Mouse (Mus musculus): Measurements from ENCODE around the gene Gpr183. TPM values are rescaled to one million over a fixed set of nuclear protein-coding genes. Genes with fewer than 3 reads are reported as not detected.

The Gpr183 gene
- polyA plus RNA-seq, 1 experiment from 2014 or later: 3.5 TPM

DNA sequence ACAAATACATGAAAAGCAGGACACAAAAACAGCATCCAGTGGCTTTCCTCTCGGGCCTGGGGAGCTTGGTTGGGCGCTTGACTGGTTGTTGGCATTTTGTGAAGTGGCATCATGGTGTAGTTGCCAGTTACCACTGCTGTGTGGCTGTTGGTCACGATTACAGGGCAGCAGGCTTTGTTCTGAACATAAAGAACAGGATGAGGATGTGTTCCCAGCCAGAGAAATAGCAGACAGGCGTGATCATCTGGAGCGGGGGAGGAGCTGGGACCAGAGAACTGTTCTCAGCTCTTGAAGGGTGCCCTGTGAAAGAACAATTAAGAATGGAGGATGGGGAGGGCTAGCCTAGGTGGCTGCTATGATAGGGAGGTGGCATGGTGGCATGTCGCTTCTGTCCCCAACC lies 38.1 kb downstream of the Gpr183 start:
- Histone ChIP-seq H3K4me2 (replicated peaks) (no peak overlapping the region), H3K36me3 (no peaks in the 10 kb centered on the region), H3K4me1 (no peaks in the 10 kb centered on the region), H3K27me3 (no peaks in the 10 kb centered on the region), H3K9ac (no peak overlapping the region), H3K27ac (no peak overlapping the region), H3K4me3 (no peak overlapping the region), H3K9me3 (no peaks in the 10 kb centered on the region)
- ATAC-seq (ENCODE audit: insufficient number of reproducible peaks, insufficient read depth, low FRiP score, low TSS enrichment): no peak
- WGBS: 86% methylated on average over 6 of the region's 6 CpGs

- Histone ChIP-seq H3K27me3 (no peaks in the 10 kb centered on the region), H3K27ac (no peak overlapping the region), H3K36me3 (no peaks in the 10 kb centered on the region; the same call in 1 of the 2 replicates), H3K9me3 (no peaks in the 10 kb centered on the region), H3K4me1 (peaks cover 7% of the 10 kb centered on the region; the same call in 1 of the 2 replicates), H3K4me2 (replicated peaks) (no peak overlapping the region), H3K9ac (no peak overlapping the region), H3K4me3 (no peak overlapping the region)
- WGBS: 83% methylated on average over 6 of the region's 6 CpGs
- ATAC-seq (ENCODE audit: insufficient number of reproducible peaks, insufficient read depth, low FRiP score, low TSS enrichment): no peak
Measured at GRCm38 (mm10) chr14:121924876-121925275, 40.1 kb downstream of the Gpr183 start.

DNA sequence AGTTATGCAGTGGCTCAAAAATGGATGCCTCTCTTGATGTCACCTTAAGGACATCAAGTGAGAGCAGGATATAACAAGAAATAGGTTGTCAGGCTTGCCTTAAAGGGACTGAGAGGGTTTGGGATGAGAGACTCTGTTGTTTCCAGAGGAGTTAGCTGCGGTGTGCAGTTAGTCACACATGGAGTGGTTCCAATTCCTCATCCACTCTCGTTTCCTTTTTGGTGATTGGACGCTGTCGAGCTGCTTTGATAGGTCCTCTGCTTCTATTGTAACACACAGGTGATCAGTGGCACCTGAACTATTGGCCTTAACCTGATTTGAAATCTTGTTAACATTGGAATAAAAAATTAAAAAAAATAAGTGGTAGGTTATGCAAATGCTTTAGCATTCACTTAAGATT lies 42.3 kb downstream of the Gpr183 start:
- 88% methylated on average over 4 of the region's 4 CpGs for WGBS
- H3K9me3 ChIP-seq: no peaks in the 10 kb centered on the region
- no peak overlapping the region for H3K4me3 ChIP-seq
- no peak overlapping the region for H3K4me2 ChIP-seq (replicated peaks)
- ATAC-seq (ENCODE audit: insufficient number of reproducible peaks, insufficient read depth, low FRiP score, low TSS enrichment): no peak
- H3K36me3 ChIP-seq: peaks cover 5% of the 10 kb centered on the region
- no peak overlapping the region for H3K9ac ChIP-seq
- H3K27ac ChIP-seq: no peak overlapping the region
- H3K4me1 ChIP-seq: peaks cover 7% of the 10 kb centered on the region; the same call in 1 of the 2 replicates
- H3K27me3 ChIP-seq: no peaks in the 10 kb centered on the region

- peaks cover 7% of the 10 kb centered on the region; the same call in 1 of the 2 replicates for H3K4me1 ChIP-seq
- no peak overlapping the region for H3K9ac ChIP-seq
- H3K4me2 ChIP-seq (replicated peaks): no peak overlapping the region
- 84% methylated on average over 4 of the region's 4 CpGs for WGBS
- no peak overlapping the region for H3K27ac ChIP-seq
- H3K9me3 ChIP-seq: no peaks in the 10 kb centered on the region
- no peaks in the 10 kb centered on the region for H3K27me3 ChIP-seq
- H3K4me3 ChIP-seq: no peak overlapping the region
- no peak for ATAC-seq (ENCODE audit: insufficient number of reproducible peaks, insufficient read depth, low FRiP score, low TSS enrichment)
- peaks cover 11% of the 10 kb centered on the region for H3K36me3 ChIP-seq
Measured at GRCm38 (mm10) chr14:121922016-121922415, 43.0 kb downstream of the Gpr183 start.

- H3K4me2 ChIP-seq (replicated peaks): no peak overlapping the region
- no peaks in the 10 kb centered on the region for H3K9me3 ChIP-seq
- 83% methylated on average over 12 of the region's 12 CpGs for WGBS
- peaks cover 7% of the 10 kb centered on the region; the same call in 1 of the 2 replicates for H3K4me1 ChIP-seq
- peaks cover 21% of the 10 kb centered on the region for H3K36me3 ChIP-seq
- no peak overlapping the region for H3K9ac ChIP-seq
- ATAC-seq (ENCODE audit: insufficient number of reproducible peaks, insufficient read depth, low FRiP score, low TSS enrichment): peak; percentile 35; the same call in 1 of the 2 replicates
- H3K4me3 ChIP-seq: no peak overlapping the region
- H3K27ac ChIP-seq: peak overlapping the region; percentile 11; the same call in 1 of the 2 replicates
- no peaks in the 10 kb centered on the region for H3K27me3 ChIP-seq
Measured at GRCm38 (mm10) chr14:121920511-121921124, 44.4 kb downstream of the Gpr183 start.

DNA sequence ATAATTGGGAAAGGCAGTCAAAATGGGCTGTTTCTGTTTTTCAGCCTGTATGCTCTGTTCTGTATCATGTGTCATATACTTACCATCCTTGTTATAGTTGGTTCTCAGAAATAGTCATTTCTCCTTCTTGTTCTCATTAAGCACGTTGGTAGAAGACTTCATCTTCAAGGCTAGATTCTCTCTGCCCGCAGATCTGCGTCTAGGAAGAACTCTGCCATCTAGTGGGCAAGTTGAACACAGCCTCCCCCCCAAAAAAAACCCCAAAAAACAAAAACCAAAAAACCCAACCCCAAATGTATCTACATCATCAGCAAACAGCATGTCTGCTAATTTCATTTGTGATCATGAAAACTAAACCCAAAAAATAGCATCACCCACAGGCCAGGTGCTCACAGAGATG lies 45.2 kb downstream of the Gpr183 start:
- WGBS: 24% methylated on average over 3 of the region's 3 CpGs
- peaks cover 7% of the 10 kb centered on the region; the same call in 1 of the 2 replicates for H3K4me1 ChIP-seq
- no peaks in the 10 kb centered on the region for H3K27me3 ChIP-seq
- no peak overlapping the region for H3K9ac ChIP-seq
- H3K27ac ChIP-seq: no peak overlapping the region
- H3K9me3 ChIP-seq: no peaks in the 10 kb centered on the region
- H3K4me3 ChIP-seq: no peak overlapping the region
- ATAC-seq (ENCODE audit: insufficient number of reproducible peaks, insufficient read depth, low FRiP score, low TSS enrichment): no peak
- H3K4me2 ChIP-seq (replicated peaks): no peak overlapping the region
- peaks cover 21% of the 10 kb centered on the region for H3K36me3 ChIP-seq

- no peak overlapping the region for H3K4me3 ChIP-seq
- H3K36me3 ChIP-seq: peaks cover 21% of the 10 kb centered on the region
- WGBS: 72% methylated on average over 3 of the region's 3 CpGs
- H3K4me2 ChIP-seq (replicated peaks): no peak overlapping the region
- H3K9me3 ChIP-seq: no peaks in the 10 kb centered on the region
- H3K4me1 ChIP-seq: peaks cover 7% of the 10 kb centered on the region; the same call in 1 of the 2 replicates
- no peak overlapping the region for H3K9ac ChIP-seq
- no peak for ATAC-seq (ENCODE audit: insufficient number of reproducible peaks, insufficient read depth, low FRiP score, low TSS enrichment)
- H3K27me3 ChIP-seq: no peaks in the 10 kb centered on the region
- H3K27ac ChIP-seq: no peak overlapping the region
Measured at GRCm38 (mm10) chr14:121918266-121918665, 46.7 kb downstream of the Gpr183 start.

GRCm38 (mm10) chr14:121916311-121917094 lies 48.5 kb downstream of the Gpr183 start:
- no peaks in the 10 kb centered on the region for H3K27me3 ChIP-seq
- no peak overlapping the region for H3K4me2 ChIP-seq (replicated peaks)
- H3K9me3 ChIP-seq: no peaks in the 10 kb centered on the region
- no peak overlapping the region for H3K4me3 ChIP-seq
- no peak overlapping the region for H3K9ac ChIP-seq
- peaks cover 7% of the 10 kb centered on the region; the same call in 1 of the 2 replicates for H3K4me1 ChIP-seq
- 89% methylated on average over 6 of the region's 6 CpGs for WGBS
- H3K27ac ChIP-seq: no peak overlapping the region
- no peak for ATAC-seq (ENCODE audit: insufficient number of reproducible peaks, insufficient read depth, low FRiP score, low TSS enrichment)
- H3K36me3 ChIP-seq: peaks cover 31% of the 10 kb centered on the region

DNA sequence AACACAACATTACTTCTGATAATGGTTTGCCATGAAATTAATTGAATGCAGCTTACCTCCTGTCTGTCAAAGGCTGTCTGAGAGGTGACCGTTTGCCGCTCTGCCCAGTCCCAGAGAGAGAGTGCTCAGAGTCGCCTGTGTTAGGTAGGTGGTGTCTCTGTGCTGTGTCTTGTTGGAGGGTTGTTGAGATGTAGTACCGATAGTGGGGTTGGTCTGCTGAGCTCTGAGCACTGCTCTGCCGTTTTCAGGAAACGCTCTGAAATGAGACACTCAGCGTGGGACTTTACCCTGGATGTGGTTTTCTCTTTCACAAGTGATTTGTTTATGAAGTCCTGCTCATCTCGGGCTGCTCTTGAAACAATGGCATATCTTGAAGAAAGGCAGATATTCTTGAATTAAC lies 49.4 kb downstream of the Gpr183 start, which contains the start of gene Gpr18:
Gene Gpr18 (minus strand): TSS at position 161 of the 400 bp plus-strand sequence.
- Histone ChIP-seq H3K9me3 (no peaks in the 10 kb centered on the region), H3K9ac (no peak within 1 kb of the TSS), H3K4me3 (no peak within 1 kb of the TSS), H3K4me2 (replicated peaks) (no peak within 1 kb of the TSS), H3K36me3 (peaks cover 35% of the 10 kb centered on the region), H3K4me1 (peaks cover 4% of the 10 kb centered on the region; the same call in 1 of the 2 replicates), H3K27ac (no peak within 1 kb of the TSS), H3K27me3 (no peaks in the 10 kb centered on the region)
- ATAC-seq (ENCODE audit: insufficient number of reproducible peaks, insufficient read depth, low FRiP score, low TSS enrichment): no peak
- 74% methylated on average over 8 of the region's 8 CpGs for WGBS

DNA sequence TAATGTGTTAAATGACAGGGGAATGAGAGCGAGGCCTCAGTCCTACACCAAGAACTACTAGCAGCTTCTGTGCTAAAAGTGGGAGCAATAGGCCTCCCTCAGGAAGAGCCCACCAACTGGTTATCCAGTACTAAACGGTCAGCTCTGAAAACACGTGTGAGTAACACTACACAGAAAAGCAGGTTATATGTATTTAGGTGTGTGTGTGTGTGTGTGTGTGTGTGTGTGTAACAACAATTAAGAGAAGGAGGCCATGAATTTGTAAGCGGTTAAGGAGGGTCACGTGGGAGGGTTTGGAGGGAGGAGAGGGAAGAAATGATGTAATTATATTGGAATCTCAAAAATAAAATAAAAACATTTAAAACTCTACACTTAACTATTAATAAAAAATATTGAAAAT lies 49.9 kb downstream of the Gpr183 start:
- 89% methylated on average over 5 of the region's 5 CpGs for WGBS
- Histone ChIP-seq H3K4me2 (replicated peaks) (no peak overlapping the region), H3K9me3 (no peaks in the 10 kb centered on the region), H3K27ac (no peak overlapping the region), H3K36me3 (peaks cover 35% of the 10 kb centered on the region), H3K9ac (no peak overlapping the region), H3K4me3 (no peak overlapping the region), H3K4me1 (no peaks in the 10 kb centered on the region), H3K27me3 (no peaks in the 10 kb centered on the region)
- ATAC-seq (ENCODE audit: insufficient number of reproducible peaks, insufficient read depth, low FRiP score, low TSS enrichment): no peak

- ATAC-seq (ENCODE audit: insufficient number of reproducible peaks, insufficient read depth, low FRiP score, low TSS enrichment): no peak
- Histone ChIP-seq H3K4me3 (no peak overlapping the region), H3K4me2 (replicated peaks) (no peak overlapping the region), H3K9me3 (no peaks in the 10 kb centered on the region), H3K36me3 (peaks cover 44% of the 10 kb centered on the region), H3K9ac (no peak overlapping the region), H3K4me1 (no peaks in the 10 kb centered on the region), H3K27me3 (no peaks in the 10 kb centered on the region), H3K27ac (no peak overlapping the region)
- WGBS: 94% methylated on average over 7 of the region's 7 CpGs
Measured at GRCm38 (mm10) chr14:121912501-121912900, 52.5 kb downstream of the Gpr183 start.

DNA sequence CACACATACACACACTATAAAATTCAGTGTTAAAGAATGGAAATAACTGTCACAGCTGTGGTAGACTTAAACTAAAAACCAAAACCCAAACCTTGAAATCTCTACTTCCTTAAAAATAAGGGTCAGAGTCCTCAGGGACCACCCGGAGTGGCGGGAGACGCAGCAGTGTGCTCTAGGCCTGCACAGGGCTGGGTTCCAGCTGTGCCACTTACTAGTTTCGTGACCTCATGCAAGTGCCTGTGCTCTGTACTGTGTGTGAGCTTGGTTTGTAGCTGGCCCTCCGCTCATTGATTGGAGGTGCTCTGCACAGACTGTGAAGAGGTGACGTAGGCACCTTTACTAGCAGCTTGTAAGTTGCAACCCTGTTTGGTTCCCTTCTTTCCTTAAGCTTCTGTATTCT lies 55.1 kb downstream of the Gpr183 start:
- 88% methylated on average over 6 of the region's 6 CpGs for WGBS
- Histone ChIP-seq H3K36me3 (peaks cover 46% of the 10 kb centered on the region), H3K9ac (no peak overlapping the region), H3K27me3 (no peaks in the 10 kb centered on the region), H3K4me2 (replicated peaks) (no peak overlapping the region), H3K27ac (no peak overlapping the region), H3K4me1 (no peaks in the 10 kb centered on the region), H3K4me3 (no peak overlapping the region), H3K9me3 (no peaks in the 10 kb centered on the region)
- ATAC-seq (ENCODE audit: insufficient number of reproducible peaks, insufficient read depth, low FRiP score, low TSS enrichment): 0 out of 2 replicates have a peak, but pooled peaks have one; percentile 75

All from embryonic facial prominence, embryonic 12.5 days (tissue).